9 mouse cellular contexts compared by ENCODE assay signal in genomic region chr11:97098791-97099190, GRCm38 (mm10). TPM values are rescaled to one million over a fixed set of nuclear protein-coding genes. Genes with fewer than 3 reads are reported as not detected.
DNase-seq lines count a peak whose midpoint lies in the region; ATAC-seq and TF ChIP-seq lines count a peak whose summit lies in the region.
"Had no signal": no experiment of that assay in that cellular context is flagged by ENCODE, and none has a peak within 500 bp of the region (broad histone marks: within the 10 kb centered on the region; RNA-seq: fewer than 3 reads in every experiment).

No protein-coding gene starts in this region.

- peak; percentile 22 for DNase-seq in lung, embryonic 14.5 days
- no peak for DNase-seq in lung, adult 2 months
- DNase-seq in heart, adult 8-10 months (ENCODE audit: low spot score): peak; percentile 11
- DNase-seq in kidney, adult 9 months: peak; percentile 42
- DNase-seq in lung, postnatal 25 days (ENCODE audit: low spot score): peak; percentile 10
- no peak for DNase-seq in cerebellum, adult 18-20 months
- no peak for DNase-seq in embryo, embryonic 11 days
- DNase-seq in thymus, postnatal 25 days: no peak

- no peak for ATAC-seq in lung, embryonic 14.5 days (ENCODE audit: insufficient read depth)

- peak overlapping the region; percentile 27; the same call in 1 of the 2 replicates for H3K4me2 ChIP-seq in lung, embryonic 14.5 days
- H3K4me2 ChIP-seq: embryonic facial prominence, embryonic 13.5 days had no signal

- H3K36me3 ChIP-seq in lung, embryonic 14.5 days (ENCODE audit: insufficient read depth): no peaks in the 10 kb centered on the region
- H3K36me3 ChIP-seq: embryonic facial prominence, embryonic 13.5 days had no signal

- 16% methylated on average over 18 of the region's 18 CpGs for WGBS in lung, embryonic 14.5 days
- WGBS in lung, adult 2 months: 17% methylated on average over 18 of the region's 18 CpGs

- H3K4me3 ChIP-seq in lung, embryonic 14.5 days (ENCODE audit: low read depth, low read length): no peak overlapping the region
- no peak overlapping the region for H3K4me3 ChIP-seq in lung, adult 2 months (replicated peaks; ENCODE audit: extremely low read depth, low read depth, low read length)
- H3K4me3 ChIP-seq: embryonic facial prominence, embryonic 13.5 days had no signal

- no peak overlapping the region for H3K27ac ChIP-seq in lung, embryonic 14.5 days (ENCODE audit: low read depth)
- H3K27ac ChIP-seq: embryonic facial prominence, embryonic 13.5 days had no signal

- no peaks in the 10 kb centered on the region for H3K9me3 ChIP-seq in lung, embryonic 14.5 days (ENCODE audit: low read depth, low read length)
- H3K9me3 ChIP-seq: embryonic facial prominence, embryonic 13.5 days had no signal

- no peak overlapping the region for H3K9ac ChIP-seq in lung, embryonic 14.5 days
- H3K9ac ChIP-seq: embryonic facial prominence, embryonic 13.5 days had no signal

- H3K4me1 ChIP-seq in lung, embryonic 14.5 days (ENCODE audit: insufficient read depth): no peaks in the 10 kb centered on the region
- H3K4me1 ChIP-seq in lung, adult 2 months (ENCODE audit: control insufficient read depth, insufficient read depth, low read length): no peaks in the 10 kb centered on the region
- H3K4me1 ChIP-seq: embryonic facial prominence, embryonic 13.5 days had no signal

- no peak for TF ChIP-seq POLR2A in lung, adult 2 months (IDR thresholded peaks at IDR 0.05; ENCODE audit: borderline replicate concordance, extremely low read depth, low read depth, low read length)

- TF ChIP-seq CTCF in lung, embryonic 14.5 days (IDR thresholded peaks at IDR 0.05; ENCODE audit: low read depth): no peak
- TF ChIP-seq CTCF in lung, adult 2 months (IDR thresholded peaks at IDR 0.05; ENCODE audit: insufficient read depth, low read length): no peak

- peaks cover 26% of the 10 kb centered on the region; the same call in 1 of the 2 replicates for H3K27me3 ChIP-seq in lung, embryonic 14.5 days (ENCODE audit: insufficient read depth, low read length)

RNA-seq across cellular contexts. Expression of gene Tbx21, which starts 16.3 kb away (rescaled TPM):
- polyA plus RNA-seq in lung, embryonic 14.5 days (2014; fragmentation: Nextera tagmentation; extraction: Ambion mirVana): not detected in 2 replicates
- polyA plus RNA-seq in lung, adult 2 months (2012; rRNA removed): 1.9 and 3.0 TPM in 2 replicates
- total RNA-seq in heart, adult 8-10 months (2022): under 1 TPM in 1 of 4 experiments, not detected in 3; 0.16 TPM

RNA-seq across cellular contexts. Expression of gene Osbpl7, which starts 48.4 kb away (rescaled TPM):
- polyA plus RNA-seq in lung, embryonic 14.5 days (2014; fragmentation: Nextera tagmentation; extraction: Ambion mirVana): 6.3 and 12.8 TPM in 2 replicates
- 15.7 and 18.1 TPM in 2 replicates for polyA plus RNA-seq in lung, adult 2 months (2012; rRNA removed)
- total RNA-seq in heart, adult 8-10 months (2022): 1 to 10 TPM; 3.4 to 5.3 (median 3.9) TPM

RNA-seq across cellular contexts. Expression of gene Tbkbp1, which starts 52.5 kb away (rescaled TPM):
- 9.4 and 10.8 TPM in 2 replicates for polyA plus RNA-seq in lung, embryonic 14.5 days (2014; fragmentation: Nextera tagmentation; extraction: Ambion mirVana)
- 55.8 and 85.1 TPM in 2 replicates for polyA plus RNA-seq in lung, adult 2 months (2012; rRNA removed)
- total RNA-seq in heart, adult 8-10 months (2022): 10 to 100 TPM; 12.2 to 14.9 (median 13.9) TPM

RNA-seq across cellular contexts. Expression of gene Mrpl10, which starts 57.4 kb away (rescaled TPM):
- polyA plus RNA-seq in lung, embryonic 14.5 days (2014; fragmentation: Nextera tagmentation; extraction: Ambion mirVana): 84.5 and 85.5 TPM in 2 replicates
- 64.8 and 80.5 TPM in 2 replicates for polyA plus RNA-seq in lung, adult 2 months (2012; rRNA removed)
- total RNA-seq in heart, adult 8-10 months (2022): 100 to 1,000 TPM in 2 of 4 experiments, 10 to 100 TPM in 2; 80.1 to 101 (median 97.6) TPM

RNA-seq across cellular contexts. Expression of gene Lrrc46, which starts 57.6 kb away (rescaled TPM):
- 1.1 and 1.5 TPM in 2 replicates for polyA plus RNA-seq in lung, embryonic 14.5 days (2014; fragmentation: Nextera tagmentation; extraction: Ambion mirVana)
- polyA plus RNA-seq in lung, adult 2 months (2012; rRNA removed): 3.7 and 4.3 TPM in 2 replicates
- total RNA-seq in heart, adult 8-10 months (2022): under 1 TPM in 2 of 4 experiments, not detected in 2; 0.26 to 0.33 TPM

Comparison
In these comparisons a context has a peak if more than half of its experiments do, and no peak if none do; other contexts are left out.
1. DNase-seq: peak in lung, embryonic 14.5 days (single experiment), heart, adult 8-10 months (single experiment), kidney, adult 9 months (single experiment) and lung, postnatal 25 days (single experiment); none in lung, adult 2 months (single experiment), cerebellum, adult 18-20 months (0 of 2), embryo, embryonic 11 days (single experiment) and thymus, postnatal 25 days (single experiment).